11 mouse cellular contexts compared by ENCODE assay signal in the genomic region with DNA sequence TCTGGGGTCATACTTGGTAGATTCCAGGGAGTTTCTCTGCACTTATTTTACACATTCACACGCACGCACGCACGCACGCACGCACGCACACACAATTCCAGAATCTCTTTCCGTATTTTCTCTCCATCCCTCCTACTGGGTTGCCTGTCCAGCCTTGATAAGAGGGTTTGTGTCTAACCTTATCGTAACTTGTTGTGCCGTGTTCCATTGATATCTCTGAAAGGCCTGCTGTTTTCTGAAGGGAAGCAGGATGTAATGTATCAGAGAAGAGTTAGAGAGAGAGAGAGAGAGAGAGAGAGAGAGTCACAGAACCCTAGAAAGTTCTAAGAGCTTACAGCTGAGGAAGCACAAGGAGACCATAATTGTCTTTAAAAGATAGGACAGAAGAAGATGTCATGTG.
DNase-seq lines count a peak whose midpoint lies in the region; ATAC-seq lines count a peak whose summit lies in the region.
"Had no signal": no experiment of that assay in that cellular context is flagged by ENCODE, and none has a peak within 500 bp of the region (broad histone marks: within the 10 kb centered on the region; RNA-seq: fewer than 3 reads in every experiment).

No protein-coding gene starts in this region.

- no peaks in the 10 kb centered on the region for H3K36me3 ChIP-seq in forebrain, embryonic 12.5 days (replicated peaks)
- no peaks in the 10 kb centered on the region for H3K36me3 ChIP-seq in forebrain, embryonic 13.5 days (ENCODE audit: poor library complexity, severe bottlenecking)
- H3K36me3 ChIP-seq in limb, embryonic 12.5 days, result no peaks in the 10 kb centered on the region
- H3K36me3 ChIP-seq in limb, embryonic 10.5 days, result no peaks in the 10 kb centered on the region
- H3K36me3 ChIP-seq: neural tube, embryonic 13.5 days had no signal

- H3K27ac ChIP-seq in forebrain, embryonic 12.5 days, result no peak overlapping the region
- no peak overlapping the region for H3K27ac ChIP-seq in forebrain, embryonic 13.5 days
- no peak overlapping the region for H3K27ac ChIP-seq in limb, embryonic 12.5 days
- H3K27ac ChIP-seq in limb, embryonic 10.5 days, result no peak overlapping the region
- H3K27ac ChIP-seq: neural tube, embryonic 13.5 days had no signal

- H3K9me3 ChIP-seq in forebrain, embryonic 12.5 days, result no peaks in the 10 kb centered on the region
- H3K9me3 ChIP-seq in forebrain, embryonic 13.5 days (replicated peaks), result no peaks in the 10 kb centered on the region
- no peaks in the 10 kb centered on the region for H3K9me3 ChIP-seq in limb, embryonic 12.5 days
- H3K9me3 ChIP-seq in limb, embryonic 10.5 days (replicated peaks), result no peaks in the 10 kb centered on the region
- H3K9me3 ChIP-seq: megakaryocyte, embryonic 14.5 days; neural tube, embryonic 13.5 days had no signal

- peaks cover 2% of the 10 kb centered on the region; the same call in 1 of the 2 replicates for H3K4me1 ChIP-seq in forebrain, embryonic 12.5 days
- H3K4me1 ChIP-seq in forebrain, embryonic 13.5 days, result peaks cover 1% of the 10 kb centered on the region
- no peaks in the 10 kb centered on the region for H3K4me1 ChIP-seq in limb, embryonic 12.5 days (replicated peaks)
- 0 out of 2 replicates have a peak, but pooled peaks cover 8% of the 10 kb centered on the region for H3K4me1 ChIP-seq in limb, embryonic 10.5 days

- DNase-seq in limb, embryonic 10.5 days (ENCODE audit: low spot score), result no peak
- no peak for DNase-seq in right cerebral cortex, postnatal 36 days (ENCODE audit: low spot score in 2 of 2)
- DNase-seq in embryo, embryonic 11 days, result no peak
- DNase-seq: kidney, adult 11 months had no signal

- WGBS in forebrain, embryonic 12.5 days, result 83% methylated on average over 10 of the region's 10 CpGs
- WGBS in forebrain, embryonic 13.5 days, result 78% methylated on average over 10 of the region's 10 CpGs
- 92% methylated on average over 10 of the region's 10 CpGs for WGBS in limb, embryonic 12.5 days
- 92% methylated on average over 10 of the region's 10 CpGs for WGBS in limb, embryonic 10.5 days

- H3K9ac ChIP-seq in forebrain, embryonic 12.5 days, result no peak overlapping the region
- H3K9ac ChIP-seq in forebrain, embryonic 13.5 days, result no peak overlapping the region
- no peak overlapping the region for H3K9ac ChIP-seq in limb, embryonic 12.5 days (replicated peaks)
- H3K9ac ChIP-seq: neural tube, embryonic 13.5 days had no signal

- no peak for ATAC-seq in forebrain, embryonic 12.5 days (ENCODE audit: low FRiP score)
- no peak for ATAC-seq in forebrain, embryonic 13.5 days
- ATAC-seq in limb, embryonic 12.5 days (ENCODE audit: insufficient number of reproducible peaks, insufficient read depth, low FRiP score, low TSS enrichment, low read depth), result no peak
- peak; percentile 67 for ATAC-seq in erythroid progenitor cell, adult 5-6 weeks (replicated peaks; ENCODE audit: low FRiP score, poor library complexity, severe bottlenecking)
- peak; percentile 87 for ATAC-seq in megakaryocyte-erythroid progenitor cell, adult 5-6 weeks (replicated peaks; ENCODE audit: low FRiP score, low TSS enrichment, poor library complexity, severe bottlenecking)

- peak overlapping the region; percentile 30; the same call in 1 of the 2 replicates for H3K4me2 ChIP-seq in forebrain, embryonic 12.5 days
- H3K4me2 ChIP-seq in forebrain, embryonic 13.5 days, result no peak overlapping the region
- peak overlapping the region; percentile 35 for H3K4me2 ChIP-seq in limb, embryonic 12.5 days

- H3K27me3 ChIP-seq in forebrain, embryonic 12.5 days, result no peaks in the 10 kb centered on the region
- no peaks in the 10 kb centered on the region for H3K27me3 ChIP-seq in forebrain, embryonic 13.5 days
- peaks cover 7% of the 10 kb centered on the region; the same call in 1 of the 2 replicates for H3K27me3 ChIP-seq in limb, embryonic 12.5 days
- peaks cover 8% of the 10 kb centered on the region; the same call in 1 of the 2 replicates for H3K27me3 ChIP-seq in limb, embryonic 10.5 days (ENCODE audit: low read depth, poor library complexity, severe bottlenecking)
- H3K27me3 ChIP-seq: neural tube, embryonic 13.5 days had no signal

- no peak overlapping the region for H3K4me3 ChIP-seq in forebrain, embryonic 12.5 days (replicated peaks)
- no peak overlapping the region for H3K4me3 ChIP-seq in forebrain, embryonic 13.5 days
- no peak overlapping the region for H3K4me3 ChIP-seq in limb, embryonic 12.5 days (replicated peaks)
- no peak overlapping the region for H3K4me3 ChIP-seq in limb, embryonic 10.5 days
- H3K4me3 ChIP-seq: megakaryocyte, embryonic 14.5 days; neural tube, embryonic 13.5 days had no signal

Comparison
In these comparisons a context has a peak if more than half of its experiments do, and no peak if none do; other contexts are left out.
1. ATAC-seq: peak in erythroid progenitor cell, adult 5-6 weeks (single experiment) and megakaryocyte-erythroid progenitor cell, adult 5-6 weeks (single experiment); none in forebrain, embryonic 12.5 days (single experiment), forebrain, embryonic 13.5 days (single experiment) and limb, embryonic 12.5 days (single experiment).